Mouse (Mus musculus): ENCODE measurements around the gene Zfp592. TPM values are rescaled to one million over a fixed set of nuclear protein-coding genes. Genes with fewer than 3 reads are reported as not detected.

Gene Zfp592
- polyA plus RNA-seq, 1 experiment = 21.8 TPM

DNA sequence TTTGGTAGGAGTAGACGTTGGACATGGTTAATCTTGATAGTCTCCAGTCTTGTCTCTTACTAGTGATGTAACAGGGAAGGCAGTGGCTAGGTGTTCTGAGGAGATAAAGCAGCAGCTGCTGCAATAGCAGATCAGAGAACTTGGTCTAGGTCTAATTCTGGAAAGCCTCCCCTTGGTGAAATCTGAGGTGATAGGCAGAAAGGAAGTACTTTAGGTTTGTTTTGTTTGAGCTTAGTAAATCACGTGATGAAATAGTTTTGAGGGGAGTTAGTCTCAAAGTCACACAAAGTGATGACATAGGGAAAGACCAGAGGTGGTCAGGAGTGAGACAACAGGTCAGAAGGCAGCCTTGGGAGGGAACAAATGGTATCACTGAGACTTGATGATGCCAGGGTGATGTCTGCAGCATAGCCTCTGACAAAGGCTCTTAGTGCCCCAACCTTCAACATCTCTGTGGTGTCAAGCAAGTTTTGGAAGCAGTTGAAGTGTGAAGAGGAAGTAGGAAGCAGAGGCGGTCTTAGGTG is 11.1 kb downstream of the Zfp592 start:
- Histone ChIP-seq H3K27ac (ENCODE audit: insufficient read depth, low read depth, low read length) (no peak overlapping the region), H3K4me3 (ENCODE audit: low read depth, low read length) (no peak overlapping the region), H3K36me3 (ENCODE audit: control insufficient read depth, insufficient read depth, low read length) (peaks cover 1% of the 10 kb centered on the region), H3K4me1 (ENCODE audit: control insufficient read depth, insufficient read depth, insufficient read length, low read length) (peaks cover 25% of the 10 kb centered on the region; the same call in 1 of the 2 replicates), H3K27me3 (ENCODE audit: control insufficient read depth, insufficient read depth, low read length) (no peaks in the 10 kb centered on the region)
- WGBS = 38% methylated on average over 3 of the region's 3 CpGs
- TF ChIP-seq CTCF (IDR thresholded peaks at IDR 0.05; ENCODE audit: extremely low read depth, insufficient read length, insufficient replicate concordance, low read depth, low read length) (no peak), POLR2A (IDR thresholded peaks at IDR 0.05; ENCODE audit: low read depth, low read length) (no peak)

DNA sequence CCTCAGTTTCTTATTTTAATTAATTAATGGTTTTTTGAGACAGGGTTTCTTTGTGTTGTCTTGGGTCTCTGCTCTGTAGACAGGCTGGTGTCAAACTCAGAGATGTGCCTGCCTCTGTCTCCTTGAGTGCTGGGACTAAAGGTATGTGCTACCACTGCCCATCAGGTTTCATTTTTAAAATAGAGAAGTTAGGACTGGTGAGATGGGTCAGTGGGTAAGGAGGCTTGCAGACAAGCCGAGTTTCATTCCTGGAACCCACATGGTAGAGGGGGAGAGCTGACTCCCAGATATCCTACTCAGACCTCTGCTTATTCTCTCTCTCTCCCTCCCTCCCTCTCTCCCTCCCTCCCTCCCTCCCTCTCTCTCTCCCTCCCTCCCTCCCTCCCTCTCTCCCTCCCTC is 12.5 kb downstream of the Zfp592 start:
- no peak overlapping the region for H3K4me3 ChIP-seq (ENCODE audit: low read depth, low read length)
- TF ChIP-seq POLR2A (IDR thresholded peaks at IDR 0.05; ENCODE audit: low read depth, low read length) = no peak
- no peak for TF ChIP-seq CTCF (IDR thresholded peaks at IDR 0.05; ENCODE audit: extremely low read depth, insufficient read length, insufficient replicate concordance, low read depth, low read length)
- H3K4me1 ChIP-seq (ENCODE audit: control insufficient read depth, insufficient read depth, insufficient read length, low read length) = peaks cover 19% of the 10 kb centered on the region; the same call in 1 of the 2 replicates
- no peak overlapping the region for H3K27ac ChIP-seq (ENCODE audit: insufficient read depth, low read depth, low read length)
- 37% methylated on average over 1 of the region's 1 CpGs for WGBS
- peaks cover 6% of the 10 kb centered on the region for H3K36me3 ChIP-seq (ENCODE audit: control insufficient read depth, insufficient read depth, low read length)
- H3K27me3 ChIP-seq (ENCODE audit: control insufficient read depth, insufficient read depth, low read length) = no peaks in the 10 kb centered on the region

DNA sequence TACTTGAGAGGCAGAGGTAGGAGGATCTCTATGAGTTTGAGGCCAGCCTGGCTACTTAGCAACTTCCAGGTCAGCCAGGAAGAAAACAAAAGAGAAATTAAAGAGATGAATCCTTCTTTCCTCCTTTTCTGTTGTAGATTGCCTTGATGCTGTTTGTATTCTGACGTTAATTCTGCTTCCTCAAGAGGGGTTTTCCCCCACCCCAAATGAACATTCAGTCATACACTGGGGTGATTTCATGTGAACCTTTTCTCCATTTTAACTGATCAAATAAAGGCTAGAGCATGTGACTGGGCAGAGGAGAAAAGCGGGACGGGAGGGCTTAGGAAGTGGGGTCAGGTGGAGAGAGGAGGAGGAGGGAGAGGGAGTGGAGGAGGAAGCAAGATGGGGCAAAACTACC is 14.8 kb downstream of the Zfp592 start:
- H3K27me3 ChIP-seq (ENCODE audit: control insufficient read depth, insufficient read depth, low read length) = no peaks in the 10 kb centered on the region
- WGBS = 68% methylated on average over 3 of the region's 3 CpGs

DNA sequence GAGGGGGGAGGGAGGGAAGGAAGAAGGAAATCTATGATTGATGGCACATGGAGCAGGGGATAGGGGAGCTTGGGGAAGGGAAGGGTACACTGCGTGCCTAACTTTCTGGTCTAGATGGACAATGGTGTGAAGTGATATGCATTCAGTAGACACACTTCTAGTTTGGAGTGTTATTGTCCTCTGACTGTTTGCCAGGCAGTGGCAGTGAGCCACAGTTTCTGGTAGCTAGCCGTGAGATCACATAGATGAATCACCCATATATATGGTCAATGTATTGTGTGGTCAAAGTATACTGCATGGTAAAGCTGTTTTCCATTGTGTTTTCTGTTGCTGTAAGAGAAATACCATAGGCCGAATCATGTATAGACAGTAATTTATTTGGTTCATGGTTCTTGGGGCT is 18.1 kb downstream of the Zfp592 start:
- Histone ChIP-seq H3K27me3 (ENCODE audit: control insufficient read depth, insufficient read depth, low read length) (no peaks in the 10 kb centered on the region), H3K4me1 (ENCODE audit: control insufficient read depth, insufficient read depth, insufficient read length, low read length) (peaks cover 5% of the 10 kb centered on the region; the same call in 1 of the 2 replicates), H3K27ac (ENCODE audit: insufficient read depth, low read depth, low read length) (no peak overlapping the region), H3K36me3 (ENCODE audit: control insufficient read depth, insufficient read depth, low read length) (peaks cover 17% of the 10 kb centered on the region), H3K4me3 (ENCODE audit: low read depth, low read length) (no peak overlapping the region)
- 93% methylated on average over 3 of the region's 3 CpGs for WGBS
- TF ChIP-seq POLR2A (IDR thresholded peaks at IDR 0.05; ENCODE audit: low read depth, low read length) (no peak), CTCF (IDR thresholded peaks at IDR 0.05; ENCODE audit: extremely low read depth, insufficient read length, insufficient replicate concordance, low read depth, low read length) (no peak)

More for the DNA sequence above, 14.8 kb downstream of the Zfp592 start:
- Histone ChIP-seq H3K4me1 (ENCODE audit: control insufficient read depth, insufficient read depth, insufficient read length, low read length) (peaks cover 12% of the 10 kb centered on the region; the same call in 1 of the 2 replicates), H3K27ac (ENCODE audit: insufficient read depth, low read depth, low read length) (no peak overlapping the region), H3K4me3 (ENCODE audit: low read depth, low read length) (no peak overlapping the region), H3K36me3 (ENCODE audit: control insufficient read depth, insufficient read depth, low read length) (peaks cover 17% of the 10 kb centered on the region)
- TF ChIP-seq CTCF (IDR thresholded peaks at IDR 0.05; ENCODE audit: extremely low read depth, insufficient read length, insufficient replicate concordance, low read depth, low read length) (no peak), POLR2A (IDR thresholded peaks at IDR 0.05; ENCODE audit: low read depth, low read length) (no peak)

DNA sequence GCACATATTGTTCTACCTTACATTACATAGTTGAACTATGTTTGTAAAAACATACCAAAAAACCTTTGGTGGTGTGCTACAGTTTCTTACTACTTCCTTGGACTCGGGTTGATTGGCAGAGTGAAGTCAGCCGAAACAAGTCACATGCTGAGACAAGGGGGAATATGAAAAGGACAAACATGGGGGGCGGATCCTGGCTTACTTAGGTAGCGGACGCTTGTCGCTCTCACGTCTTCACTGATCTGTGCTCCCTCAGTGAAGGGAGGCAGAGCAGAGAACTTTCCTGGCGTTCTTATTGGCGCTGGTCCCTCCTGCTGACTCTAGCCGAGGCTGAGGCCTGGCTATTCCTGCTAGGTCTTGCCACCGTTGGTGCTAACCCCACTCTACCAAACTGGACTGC is 26.8 kb downstream of the Zfp592 start:
- H3K27me3 ChIP-seq (ENCODE audit: control insufficient read depth, insufficient read depth, low read length) = no peaks in the 10 kb centered on the region
- H3K27ac ChIP-seq (ENCODE audit: insufficient read depth, low read depth, low read length) = no peak overlapping the region
- WGBS = 93% methylated on average over 11 of the region's 11 CpGs
- 0 out of 2 replicates have a peak, but pooled peaks cover 2% of the 10 kb centered on the region for H3K4me1 ChIP-seq (ENCODE audit: control insufficient read depth, insufficient read depth, insufficient read length, low read length)
- peaks cover 38% of the 10 kb centered on the region for H3K36me3 ChIP-seq (ENCODE audit: control insufficient read depth, insufficient read depth, low read length)
- H3K4me3 ChIP-seq (ENCODE audit: low read depth, low read length) = no peak overlapping the region
- TF ChIP-seq CTCF (IDR thresholded peaks at IDR 0.05; ENCODE audit: extremely low read depth, insufficient read length, insufficient replicate concordance, low read depth, low read length) = no peak
- no peak for TF ChIP-seq POLR2A (IDR thresholded peaks at IDR 0.05; ENCODE audit: low read depth, low read length)

DNA sequence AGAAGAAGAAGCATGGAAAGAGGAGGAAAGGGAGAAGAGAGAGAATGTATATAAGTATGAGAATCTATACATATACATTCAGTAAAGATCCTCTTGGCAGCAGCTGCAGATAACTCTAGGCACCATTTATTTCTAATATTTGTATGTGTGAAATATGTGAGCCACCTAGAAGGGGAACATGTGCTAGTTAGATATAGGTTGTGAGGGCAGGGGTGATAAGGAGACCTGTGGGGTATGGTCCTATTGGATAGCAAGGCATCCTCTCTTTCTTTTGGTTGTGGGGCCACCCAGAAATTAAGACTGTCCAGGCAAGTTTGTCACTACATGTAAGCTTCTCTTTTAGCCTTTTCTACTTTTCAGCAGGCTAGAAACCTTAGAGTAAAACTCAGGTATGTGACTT is 29.2 kb downstream of the Zfp592 start:
- TF ChIP-seq CTCF (IDR thresholded peaks at IDR 0.05; ENCODE audit: extremely low read depth, insufficient read length, insufficient replicate concordance, low read depth, low read length) (no peak), POLR2A (IDR thresholded peaks at IDR 0.05; ENCODE audit: low read depth, low read length) (no peak)
- no peak overlapping the region for H3K4me3 ChIP-seq (ENCODE audit: low read depth, low read length)
- H3K4me1 ChIP-seq (ENCODE audit: control insufficient read depth, insufficient read depth, insufficient read length, low read length) = no peaks in the 10 kb centered on the region
- peaks cover 51% of the 10 kb centered on the region for H3K36me3 ChIP-seq (ENCODE audit: control insufficient read depth, insufficient read depth, low read length)
- no peak overlapping the region for H3K27ac ChIP-seq (ENCODE audit: insufficient read depth, low read depth, low read length)
- no peaks in the 10 kb centered on the region for H3K27me3 ChIP-seq (ENCODE audit: control insufficient read depth, insufficient read depth, low read length)

DNA sequence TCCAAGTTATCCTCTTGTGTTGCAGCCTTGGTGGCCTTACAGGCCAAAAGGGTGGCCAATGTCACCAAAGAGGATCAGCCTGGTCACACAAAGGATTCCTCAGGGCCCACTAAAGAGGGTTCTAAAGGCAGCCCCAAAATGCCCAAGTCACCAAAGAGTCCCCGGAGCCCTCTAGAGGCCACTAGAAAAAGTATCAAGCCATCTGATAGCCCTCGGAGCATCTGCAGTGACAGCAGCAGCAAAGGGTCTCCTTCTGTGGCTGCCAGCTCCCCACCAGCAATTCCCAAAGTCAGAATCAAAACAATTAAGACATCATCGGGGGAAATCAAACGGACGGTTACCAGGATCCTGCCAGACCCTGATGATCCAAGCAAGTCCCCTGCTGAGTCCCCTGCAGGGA is 30.6 kb downstream of the Zfp592 start:
- peak; percentile 11; the same call in 1 of the 2 replicates for TF ChIP-seq CTCF (IDR thresholded peaks at IDR 0.05; ENCODE audit: extremely low read depth, insufficient read length, insufficient replicate concordance, low read depth, low read length)
- no peak for TF ChIP-seq POLR2A (IDR thresholded peaks at IDR 0.05; ENCODE audit: low read depth, low read length)
- Histone ChIP-seq H3K36me3 (ENCODE audit: control insufficient read depth, insufficient read depth, low read length) (peaks cover 52% of the 10 kb centered on the region), H3K27me3 (ENCODE audit: control insufficient read depth, insufficient read depth, low read length) (no peaks in the 10 kb centered on the region), H3K27ac (ENCODE audit: insufficient read depth, low read depth, low read length) (no peak overlapping the region), H3K4me3 (ENCODE audit: low read depth, low read length) (no peak overlapping the region), H3K4me1 (ENCODE audit: control insufficient read depth, insufficient read depth, insufficient read length, low read length) (no peaks in the 10 kb centered on the region)
- 77% methylated on average over 5 of the region's 5 CpGs for WGBS

Data from small intestine, adult 2 months (tissue).